7 mouse cellular contexts compared by ENCODE assay signal in the genomic region with DNA sequence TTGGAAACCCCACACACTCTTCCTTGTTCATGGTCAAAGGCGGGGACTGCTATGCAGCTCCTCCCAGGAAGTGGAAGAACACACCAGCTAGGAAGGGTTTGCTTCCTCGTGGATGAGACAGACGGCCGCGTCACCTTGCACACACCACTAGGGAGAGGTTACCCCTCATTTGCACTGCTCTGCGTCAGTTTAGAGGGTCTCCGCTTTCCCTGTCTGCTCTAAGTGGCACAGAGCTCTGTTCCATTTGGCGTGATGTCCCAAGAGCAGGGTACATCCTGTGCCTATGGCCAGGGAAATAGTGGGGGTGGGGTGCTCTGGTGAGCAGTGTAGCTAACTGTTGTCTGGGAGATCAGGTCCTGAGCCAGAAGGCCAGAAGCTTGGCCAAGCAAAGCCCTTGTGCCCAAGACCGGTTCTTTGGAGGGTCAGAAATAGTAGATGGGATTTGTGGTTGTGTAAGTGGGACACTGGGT. TPM values are rescaled to one million over a fixed set of nuclear protein-coding genes. Genes with fewer than 3 reads are reported as not detected.
DNase-seq lines count a peak whose midpoint lies in the region; ATAC-seq and TF ChIP-seq lines count a peak whose summit lies in the region.

No protein-coding gene starts in this region.

- peaks cover 40% of the 10 kb centered on the region for H3K36me3 ChIP-seq in forebrain, embryonic 12.5 days (replicated peaks)
- peaks cover 53% of the 10 kb centered on the region for H3K36me3 ChIP-seq in hindbrain, embryonic 14.5 days (replicated peaks; ENCODE audit: control insufficient read depth, insufficient read depth)
- H3K36me3 ChIP-seq in macrophage (ENCODE audit: inconsistent target): no peaks in the 10 kb centered on the region

- H3K79me2 ChIP-seq in macrophage (ENCODE audit: inconsistent target): no peaks in the 10 kb centered on the region

- no peaks in the 10 kb centered on the region for H3K27me3 ChIP-seq in forebrain, embryonic 12.5 days
- no peaks in the 10 kb centered on the region for H3K27me3 ChIP-seq in hindbrain, embryonic 14.5 days (ENCODE audit: control insufficient read depth, insufficient read depth, low read length)

- peaks cover 43% of the 10 kb centered on the region for H3K4me1 ChIP-seq in lung, adult 2 months (ENCODE audit: control insufficient read depth, insufficient read depth, low read length)
- peaks cover 51% of the 10 kb centered on the region for H3K4me1 ChIP-seq in forebrain, embryonic 12.5 days
- peaks cover 46% of the 10 kb centered on the region for H3K4me1 ChIP-seq in hindbrain, embryonic 14.5 days (replicated peaks; ENCODE audit: control insufficient read depth, insufficient read depth, low read length)

- ATAC-seq in forebrain, embryonic 12.5 days (ENCODE audit: low FRiP score): no peak
- no peak for ATAC-seq in hindbrain, embryonic 14.5 days (ENCODE audit: low FRiP score)

- WGBS in lung, adult 2 months: 27% methylated on average over 9 of the region's 9 CpGs
- WGBS in forebrain, embryonic 12.5 days: 78% methylated on average over 9 of the region's 9 CpGs
- WGBS in hindbrain, embryonic 14.5 days: 71% methylated on average over 9 of the region's 9 CpGs
- 46% methylated on average over 9 of the region's 9 CpGs for WGBS in macrophage (ENCODE audit: missing documents)

- no peak overlapping the region for H3K4me2 ChIP-seq in forebrain, embryonic 12.5 days
- H3K4me2 ChIP-seq in hindbrain, embryonic 14.5 days (replicated peaks): no peak overlapping the region

- H3K27ac ChIP-seq in forebrain, embryonic 12.5 days: peak overlapping the region; percentile 53
- peak overlapping the region; percentile 12; the same call in 1 of the 2 replicates for H3K27ac ChIP-seq in hindbrain, embryonic 14.5 days
- peak overlapping the region; percentile 32 for H3K27ac ChIP-seq in macrophage

- TF ChIP-seq CTCF in lung, adult 2 months (IDR thresholded peaks at IDR 0.05; ENCODE audit: insufficient read depth, low read length): no peak

- H3K4me3 ChIP-seq in lung, adult 2 months (replicated peaks; ENCODE audit: extremely low read depth, low read depth, low read length): no peak overlapping the region
- no peak overlapping the region for H3K4me3 ChIP-seq in forebrain, embryonic 12.5 days (replicated peaks)
- H3K4me3 ChIP-seq in hindbrain, embryonic 14.5 days (replicated peaks; ENCODE audit: low read length): 0 out of 2 replicates have a peak overlapping the region, but pooled peaks have one; percentile 1
- H3K4me3 ChIP-seq in macrophage (ENCODE audit: inconsistent target): no peak overlapping the region

- peak overlapping the region; percentile 12; the same call in 1 of the 2 replicates for H3K9ac ChIP-seq in forebrain, embryonic 12.5 days
- no peak overlapping the region for H3K9ac ChIP-seq in hindbrain, embryonic 14.5 days

- H3K9me3 ChIP-seq in forebrain, embryonic 12.5 days: no peaks in the 10 kb centered on the region
- no peaks in the 10 kb centered on the region for H3K9me3 ChIP-seq in hindbrain, embryonic 14.5 days (ENCODE audit: control insufficient read depth, low read length)

- DNase-seq in lung, adult 2 months: no peak
- DNase-seq in lung, postnatal 25 days (ENCODE audit: low spot score): no peak
- no peak for DNase-seq in hindbrain, embryonic 14.5 days (ENCODE audit: low spot score)
- DNase-seq in spleen, adult 12 weeks (ENCODE audit: low spot score): no peak
- DNase-seq in frontal cortex, postnatal 10 days (ENCODE audit: low spot score in 2 of 2): no peak

- TF ChIP-seq POLR2A in lung, adult 2 months (IDR thresholded peaks at IDR 0.05; ENCODE audit: borderline replicate concordance, extremely low read depth, low read depth, low read length): peak; percentile 32; the same call in 1 of the 2 replicates

RNA-seq across cellular contexts. Expression of a gene that starts 13.7 kb away (rescaled TPM):
- polyA plus RNA-seq in lung, adult 2 months (2012; rRNA removed): 142 and 159 TPM in 2 replicates
- 53.4 and 59.8 TPM in 2 replicates for polyA plus RNA-seq in forebrain, embryonic 12.5 days (2016; fragmentation: Nextera tagmentation; extraction: Ambion mirVana)
- 165 and 181 TPM in 2 replicates for polyA plus RNA-seq in hindbrain, embryonic 14.5 days (2014; fragmentation: Nextera tagmentation; extraction: Ambion mirVana)
- 10 to 100 TPM in 20 of 26 experiments, 1 to 10 TPM in 6; 3.6 to 48.8 (median 15.3) TPM for total RNA-seq in macrophage (2018; cell fraction: chromatin; rRNA removed)
- 10 to 100 TPM in 17 of 26 experiments, 1 to 10 TPM in 9; 6.7 to 18.6 (median 11.3) TPM for total RNA-seq in macrophage (2018; cell fraction: cytosol; rRNA removed)
- 10 to 100 TPM in 12 of 26 experiments, 1 to 10 TPM in 14; 4.3 to 29.5 (median 9.6) TPM for total RNA-seq in macrophage (2018; cell fraction: nucleus; rRNA removed)
- 8.2 to 12.1 TPM (median 9.8 TPM) in 3 replicates for polyA plus RNA-seq in macrophage (2018)

RNA-seq across cellular contexts. Expression of a gene that starts 20.9 kb away (rescaled TPM):
- polyA plus RNA-seq in lung, adult 2 months (2012; rRNA removed): 213 and 329 TPM in 2 replicates
- 2.1 and 2.2 TPM in 2 replicates for polyA plus RNA-seq in forebrain, embryonic 12.5 days (2016; fragmentation: Nextera tagmentation; extraction: Ambion mirVana)
- polyA plus RNA-seq in hindbrain, embryonic 14.5 days (2014; fragmentation: Nextera tagmentation; extraction: Ambion mirVana): 3.4 and 4.1 TPM in 2 replicates
- total RNA-seq in macrophage (2018; cell fraction: chromatin; rRNA removed): 10 to 100 TPM in 3 of 26 experiments, 1 to 10 TPM in 19, under 1 TPM in 2, not detected in 2; 0.22 to 19.5 (median 1.8) TPM
- 10 to 100 TPM in 3 of 26 experiments, 1 to 10 TPM in 22, under 1 TPM in 1; 0.80 to 16.2 (median 2.0) TPM for total RNA-seq in macrophage (2018; cell fraction: cytosol; rRNA removed)
- total RNA-seq in macrophage (2018; cell fraction: nucleus; rRNA removed): 10 to 100 TPM in 6 of 26 experiments, 1 to 10 TPM in 14, under 1 TPM in 6; 0.30 to 28.5 (median 1.6) TPM
- 3.0 to 7.6 TPM (median 4.9 TPM) in 3 replicates for polyA plus RNA-seq in macrophage (2018)

RNA-seq across cellular contexts. Expression of a gene that starts 25.0 kb away (rescaled TPM):
- polyA plus RNA-seq in lung, adult 2 months (2012; rRNA removed): 45.0 and 55.1 TPM in 2 replicates
- 88.1 and 95.0 TPM in 2 replicates for polyA plus RNA-seq in forebrain, embryonic 12.5 days (2016; fragmentation: Nextera tagmentation; extraction: Ambion mirVana)
- 58.4 and 62.7 TPM in 2 replicates for polyA plus RNA-seq in hindbrain, embryonic 14.5 days (2014; fragmentation: Nextera tagmentation; extraction: Ambion mirVana)
- 10 to 100 TPM; 26.0 to 64.8 (median 48.7) TPM for total RNA-seq in macrophage (2018; cell fraction: chromatin; rRNA removed)
- 10 to 100 TPM; 12.8 to 23.6 (median 18.5) TPM for total RNA-seq in macrophage (2018; cell fraction: cytosol; rRNA removed)
- total RNA-seq in macrophage (2018; cell fraction: nucleus; rRNA removed): 10 to 100 TPM; 14.2 to 52.0 (median 30.6) TPM
- 19.2 to 19.9 TPM (median 19.6 TPM) in 3 replicates for polyA plus RNA-seq in macrophage (2018)

RNA-seq across cellular contexts. Expression of a gene that starts 41.1 kb away (rescaled TPM):
- polyA plus RNA-seq in lung, adult 2 months (2012; rRNA removed): 39.0 and 54.3 TPM in 2 replicates
- polyA plus RNA-seq in forebrain, embryonic 12.5 days (2016; fragmentation: Nextera tagmentation; extraction: Ambion mirVana): 39.3 and 39.9 TPM in 2 replicates
- polyA plus RNA-seq in hindbrain, embryonic 14.5 days (2014; fragmentation: Nextera tagmentation; extraction: Ambion mirVana): 23.6 and 24.1 TPM in 2 replicates
- 100 to 1,000 TPM in 4 of 26 experiments, 10 to 100 TPM in 22; 26.6 to 124 (median 61.3) TPM for total RNA-seq in macrophage (2018; cell fraction: chromatin; rRNA removed)
- 10 to 100 TPM; 35.5 to 64.0 (median 51.6) TPM for total RNA-seq in macrophage (2018; cell fraction: cytosol; rRNA removed)
- 100 to 1,000 TPM in 7 of 26 experiments, 10 to 100 TPM in 19; 40.3 to 121 (median 76.1) TPM for total RNA-seq in macrophage (2018; cell fraction: nucleus; rRNA removed)
- polyA plus RNA-seq in macrophage (2018): 40.0 to 80.9 TPM (median 44.0 TPM) in 3 replicates

RNA-seq across cellular contexts. Expression of a gene that starts 50.5 kb away (rescaled TPM):
- 33.6 and 37.9 TPM in 2 replicates for polyA plus RNA-seq in lung, adult 2 months (2012; rRNA removed)
- polyA plus RNA-seq in forebrain, embryonic 12.5 days (2016; fragmentation: Nextera tagmentation; extraction: Ambion mirVana): 63.2 and 67.4 TPM in 2 replicates
- 49.3 and 57.4 TPM in 2 replicates for polyA plus RNA-seq in hindbrain, embryonic 14.5 days (2014; fragmentation: Nextera tagmentation; extraction: Ambion mirVana)
- 100 to 1,000 TPM in 5 of 26 experiments, 10 to 100 TPM in 21; 26.5 to 137 (median 57.5) TPM for total RNA-seq in macrophage (2018; cell fraction: chromatin; rRNA removed)
- total RNA-seq in macrophage (2018; cell fraction: cytosol; rRNA removed): 10 to 100 TPM; 21.0 to 40.3 (median 26.0) TPM
- total RNA-seq in macrophage (2018; cell fraction: nucleus; rRNA removed): 10 to 100 TPM; 28.9 to 86.2 (median 50.2) TPM
- polyA plus RNA-seq in macrophage (2018): 21.2 to 29.9 TPM (median 22.1 TPM) in 3 replicates

Comparison
In these comparisons a context has a peak if more than half of its experiments do, and no peak if none do; other contexts are left out.
1. RNA of a gene that starts 20.9 kb away (polyA plus RNA-seq): 213 to 329 TPM in lung, adult 2 months; 3.0 to 7.6 TPM in macrophage, 3.4 to 4.1 TPM in hindbrain, embryonic 14.5 days and 2.1 to 2.2 TPM in forebrain, embryonic 12.5 days; every median in the first group is over 10 times any median in the second.
2. Peak in every context shown above with its lines, with median percentiles within 50 percentile points of each other: H3K27ac ChIP-seq.